Mouse (Mus musculus) c-Kit-negative CD71-positive TER-119-positive erythroid progenitor cells, embryonic 14.5 days (primary cell): ENCODE results near the gene Myt1l.

Source experiments
- DNase-seq: peaks from one replicate; pipeline ENCODE4 v3.0.0-alpha.2; 2013; ENCODE audit warnings: low read depth, low spot score

Gene Myt1l

GRCm38 (mm10) chr12:29816130-29816529 lies 287.9 kb downstream of the Myt1l start:
- no peak for DNase-seq

DNA sequence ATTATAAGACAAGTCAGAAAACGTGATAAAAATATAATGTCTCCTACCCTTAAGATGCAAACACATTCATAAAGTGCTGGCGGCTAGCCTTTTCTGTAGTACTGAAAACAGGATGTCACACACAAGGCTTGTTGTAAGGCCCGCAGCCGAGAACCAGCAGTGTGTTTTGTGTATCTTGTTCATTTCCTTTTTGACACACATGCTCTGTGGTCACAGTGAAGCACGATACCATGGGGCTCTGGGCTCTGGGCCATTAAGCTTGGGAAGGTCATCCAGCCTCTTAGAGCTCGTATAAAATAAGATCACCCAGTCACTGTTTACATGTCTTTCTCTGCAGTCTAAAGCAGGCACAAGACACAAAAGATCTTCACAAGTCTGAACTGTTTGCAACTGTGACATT lies 288.6 kb downstream of the Myt1l start:
- DNase-seq, result no peak

DNA sequence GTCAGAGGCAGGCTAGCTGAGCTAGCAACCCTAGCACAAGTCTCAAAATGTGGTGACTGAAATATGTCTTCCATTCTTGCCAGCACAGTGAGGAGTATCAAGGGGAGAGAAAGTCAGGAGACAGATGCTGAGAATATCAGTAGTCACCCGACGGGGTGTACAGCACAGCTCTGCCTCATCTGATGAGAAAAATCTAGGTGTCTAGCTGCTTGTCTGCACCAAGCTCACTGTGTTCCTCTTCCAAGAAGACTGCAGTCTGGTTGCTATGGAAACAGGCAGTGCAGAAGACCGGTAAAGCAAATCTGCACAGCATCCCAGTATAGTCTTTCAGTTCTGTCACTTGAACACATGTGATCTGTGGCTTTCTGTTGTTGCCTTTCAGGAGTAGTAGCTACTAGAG lies 294.0 kb downstream of the Myt1l start:
- DNase-seq, result no peak

GRCm38 (mm10) chr12:29823766-29824417 lies 295.7 kb downstream of the Myt1l start:
- no peak for DNase-seq

GRCm38 (mm10) chr12:29830571-29830970 lies 302.4 kb downstream of the Myt1l start:
- DNase-seq, result no peak

GRCm38 (mm10) chr12:29831356-29831755 lies 303.2 kb downstream of the Myt1l start:
- no peak for DNase-seq

- DNase-seq, result no peak
Observed at GRCm38 (mm10) chr12:29837301-29837791, 309.2 kb downstream of the Myt1l start.

- no peak for DNase-seq
Observed at GRCm38 (mm10) chr12:29838421-29838820, 310.2 kb downstream of the Myt1l start.

DNA sequence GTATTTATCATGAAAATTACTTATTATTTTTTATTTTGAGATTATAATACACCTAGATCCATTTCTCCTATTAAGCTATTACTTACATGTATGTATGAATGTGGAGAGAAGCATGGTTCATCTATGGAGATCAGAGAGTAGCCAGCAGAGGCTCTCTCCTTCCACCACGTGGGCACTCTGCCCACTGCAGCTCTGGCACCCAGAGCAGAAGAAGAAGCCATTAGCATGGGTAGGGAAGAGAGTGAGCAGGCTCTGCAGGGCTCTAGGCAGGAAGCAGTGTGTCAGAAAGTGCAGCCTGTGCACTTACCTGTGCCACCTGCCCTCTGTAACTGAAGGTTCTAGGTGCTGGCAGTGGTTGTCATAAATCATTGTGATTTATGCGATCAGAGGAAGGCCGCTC lies 321.8 kb downstream of the Myt1l start:
- DNase-seq, result no peak

GRCm38 (mm10) chr12:29854151-29854585 lies 326.0 kb downstream of the Myt1l start:
- DNase-seq, result no peak

GRCm38 (mm10) chr12:29855007-29855406 lies 326.8 kb downstream of the Myt1l start:
- DNase-seq, result no peak

DNA sequence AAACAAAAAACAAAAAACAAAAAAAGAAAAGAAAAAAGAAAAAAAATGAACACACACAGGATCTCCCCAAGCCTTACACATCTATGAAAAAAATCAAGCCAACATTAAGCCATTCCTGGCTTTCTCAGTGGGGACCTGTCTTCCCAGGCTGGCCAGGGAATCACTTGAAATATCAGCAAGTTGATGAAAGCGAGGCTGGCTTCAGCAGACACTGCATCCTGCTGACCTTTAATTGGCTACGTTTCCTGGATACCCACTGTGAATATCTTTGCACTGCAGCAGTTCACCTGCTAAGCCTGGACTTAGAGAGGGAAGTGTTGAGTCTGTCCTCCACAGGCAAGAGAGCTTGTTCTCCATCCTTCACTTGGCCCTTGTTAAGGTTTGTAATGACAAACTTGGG lies 332.8 kb downstream of the Myt1l start:
- DNase-seq, result no peak

- DNase-seq, result no peak
Observed at GRCm38 (mm10) chr12:29868295-29868694, 340.1 kb downstream of the Myt1l start.

DNA sequence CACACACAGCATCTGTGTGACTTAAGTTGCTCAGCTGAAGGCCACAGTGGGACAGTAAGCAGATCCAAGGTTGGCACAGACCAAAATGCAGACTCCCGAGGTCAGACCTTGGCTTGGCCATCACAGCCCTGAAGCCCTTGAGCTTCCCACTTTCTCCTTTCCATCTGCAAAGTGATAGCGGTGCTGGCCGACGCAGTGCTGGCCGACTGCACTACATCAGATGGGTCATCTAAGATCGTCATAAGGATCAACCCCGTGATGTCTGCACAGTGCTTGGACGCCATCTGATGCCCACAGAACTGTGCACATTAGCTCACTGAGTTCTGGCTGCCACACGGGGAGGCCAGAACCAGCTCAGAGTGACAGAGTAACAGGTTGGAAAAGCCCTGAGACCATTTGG lies 340.6 kb downstream of the Myt1l start:
- no peak for DNase-seq

- no peak for DNase-seq
Observed at GRCm38 (mm10) chr12:29872156-29872815, 344.1 kb downstream of the Myt1l start.

GRCm38 (mm10) chr12:29873281-29873772 lies 345.1 kb downstream of the Myt1l start:
- no peak for DNase-seq

DNA sequence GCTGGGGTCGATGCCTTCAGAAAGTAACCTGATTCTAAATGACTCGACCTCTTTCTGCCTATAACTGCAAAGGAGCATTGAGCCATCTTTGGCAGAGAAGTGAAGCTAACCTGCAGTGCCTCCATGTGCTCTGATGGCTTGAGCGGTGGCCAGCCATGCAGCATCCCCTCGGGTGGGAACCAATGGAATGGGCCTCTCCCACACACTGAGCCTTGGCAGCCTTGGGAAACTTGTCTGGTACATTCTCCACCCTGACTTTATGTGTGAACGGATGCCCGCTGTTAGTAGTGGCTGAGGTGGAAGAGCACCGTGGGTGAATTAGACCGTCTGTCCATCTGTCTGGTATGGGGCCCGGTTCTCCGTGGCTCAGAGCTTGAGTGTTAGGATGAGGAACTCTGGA lies 349.8 kb downstream of the Myt1l start:
- DNase-seq, result no peak

DNA sequence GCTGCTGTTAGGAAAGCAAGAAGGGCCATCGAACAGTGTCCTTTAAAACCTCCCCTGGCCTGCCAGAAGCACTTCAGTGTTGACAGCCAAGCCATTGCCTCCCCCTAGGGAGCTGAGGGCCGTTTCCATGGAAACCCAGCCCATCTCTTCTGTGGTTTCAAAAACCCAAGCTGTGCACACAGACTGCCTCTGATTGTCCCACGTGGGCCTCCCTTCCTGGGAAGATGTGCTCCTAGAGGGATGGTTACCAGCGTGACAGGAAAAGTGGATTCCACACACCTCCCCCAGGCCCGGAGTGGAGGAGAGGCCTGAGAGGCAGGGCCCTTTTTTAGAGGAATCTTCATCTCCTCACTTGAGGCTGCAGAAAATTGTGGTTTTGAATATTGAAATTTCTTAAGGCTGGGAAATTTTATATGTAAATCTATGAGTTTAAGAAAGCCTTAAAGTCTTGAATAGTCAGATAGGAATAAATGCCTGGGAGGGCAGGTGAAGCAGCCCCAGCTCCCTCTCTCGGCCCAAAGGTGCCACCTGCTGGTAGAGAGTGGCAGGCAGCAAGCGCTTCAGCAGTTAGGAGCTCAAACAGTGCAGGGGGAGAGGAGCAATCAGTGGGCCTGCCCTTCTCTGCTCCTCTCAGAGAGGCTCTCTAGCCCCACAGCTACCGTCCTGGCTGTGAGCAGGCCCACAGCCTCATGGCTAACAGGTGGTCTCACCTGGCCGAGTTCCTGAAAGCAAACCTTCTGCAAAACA lies 354.9 kb downstream of the Myt1l start:
- DNase-seq, result no peak

GRCm38 (mm10) chr12:29884376-29884775 lies 356.2 kb downstream of the Myt1l start:
- no peak for DNase-seq

DNA sequence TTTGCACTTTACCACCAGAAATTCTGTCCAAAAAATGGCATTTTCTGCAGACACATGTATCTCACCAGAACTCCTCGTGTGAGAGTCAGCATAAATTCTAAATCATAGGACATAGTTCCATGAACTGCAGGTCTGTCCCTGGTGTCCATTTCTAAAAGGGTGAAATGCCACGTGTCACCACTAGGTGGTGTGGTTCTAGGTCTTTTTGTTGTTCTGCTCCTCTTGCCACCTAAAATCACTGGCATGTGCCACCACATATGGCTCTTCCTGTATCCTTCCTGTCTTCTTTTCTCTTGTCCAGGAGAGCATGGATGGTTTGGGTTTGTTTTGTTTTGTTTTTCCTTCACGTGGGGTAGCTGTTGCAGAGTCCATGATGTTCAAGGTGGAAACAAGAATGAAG lies 366.5 kb downstream of the Myt1l start:
- DNase-seq, result peak; percentile 20

GRCm38 (mm10) chr12:29897533-29898085 lies 369.4 kb downstream of the Myt1l start:
- DNase-seq, result no peak
